Mouse (Mus musculus) midbrain, embryonic 11.5 days (tissue): Measurements from ENCODE around the gene Ccdc80. TPM values are rescaled to one million over a fixed set of nuclear protein-coding genes. Genes with fewer than 3 reads are reported as not detected.

Experiments used
- ATAC-seq: fragments of 200-750 bp; cut with Nextera tagmentation; 2 replicates; pipeline ENCODE4 v1.8.0; 2017; ENCODE audit warnings: moderate TSS enrichment, moderate library complexity; ENCODE audit not compliant: low FRiP score
- DNase-seq: peaks from one replicate; pipeline ENCODE4 v3.0.0; 2015; ENCODE audit warnings: low spot score; ENCODE audit errors: missing footprints
- H3K27ac ChIP-seq: fragments of 300-500 bp; sonication (generic); 2 replicates; pipeline ENCODE4 v1.5.1; 2014; ENCODE audit warnings: low read depth, low read length
- H3K27me3 ChIP-seq: fragments of 300-500 bp; sonication (generic); 2 replicates; pipeline ENCODE4 v1.6.1; 2014; ENCODE audit warnings: mild to moderate bottlenecking, low read length, moderate library complexity, mixed read lengths; ENCODE audit not compliant: control insufficient read depth, insufficient read depth
- H3K36me3 ChIP-seq: fragments of 300-500 bp; sonication (generic); 2 replicates; pipeline ENCODE4 v1.6.1; 2014; ENCODE audit warnings: mild to moderate bottlenecking, low read length, moderate library complexity, mixed read lengths; ENCODE audit not compliant: control insufficient read depth, insufficient read depth
- H3K4me1 ChIP-seq: fragments of 300-500 bp; sonication (generic); 2 replicates; pipeline ENCODE4 v1.6.1; 2014; ENCODE audit warnings: low read length; ENCODE audit not compliant: control insufficient read depth, insufficient read depth
- H3K4me2 ChIP-seq: fragments of 300-500 bp; sonication (generic); 2 replicates; pipeline ENCODE4 v1.6.1; 2014; ENCODE audit warnings: mild to moderate bottlenecking, moderate library complexity
- H3K4me3 ChIP-seq: fragments of 300-500 bp; sonication (generic); 2 replicates; pipeline ENCODE4 v1.5.1; 2014; ENCODE audit warnings: low read depth, low read length
- H3K9ac ChIP-seq: fragments of 300-500 bp; sonication (generic); 2 replicates; pipeline ENCODE4 v1.6.1; 2014; ENCODE audit warnings: low read length
- H3K9me3 ChIP-seq: fragments of 300-500 bp; sonication (generic); 2 replicates; pipeline ENCODE4 v1.6.1; 2016; ENCODE audit warnings: low read length; ENCODE audit not compliant: control insufficient read depth
- WGBS: fragments of 180-500 bp; shearing (Covaris S2); extraction: QIAGEN DNeasy Blood & Tissue Kit; methylation state at CpG from one replicate; pipeline ENCODE4 v1.1.7; 2014; 5-methylcytosine and 5-hydroxymethylcytosine counted together
- polyA plus RNA-seq: library from polyadenylated mRNA; unstranded; fragments of >200 nt; fragmentation: Nextera tagmentation; extraction: Ambion mirVana; gene quantifications from 2 replicates; pipeline ENCODE4 v1.2.1, GENCODE M21; 2014

Ccdc80 gene
- 27.1 and 27.4 TPM in 2 replicates for polyA plus RNA-seq

GRCm38 (mm10) chr16:45093137-45093731 lies at the start of gene Ccdc80:
Gene Ccdc80 (plus strand): TSS chr16:45093402.
- H3K9ac ChIP-seq: peak within 1 kb of the TSS; percentile 60
- 38% methylated on average over 6 of the region's 6 CpGs for WGBS
- ATAC-seq (no peak), DNase-seq (peak; percentile 87)
- H3K4me1 ChIP-seq: peaks cover 5% of the 10 kb centered on the region; the same call in 1 of the 2 replicates
- H3K4me3 ChIP-seq: peak within 1 kb of the TSS; percentile 18; the same call in 1 of the 2 replicates
- H3K27me3 ChIP-seq: no peaks in the 10 kb centered on the region
- no peaks in the 10 kb centered on the region for H3K9me3 ChIP-seq
- peak within 1 kb of the TSS; percentile 40 for H3K4me2 ChIP-seq
- no peaks in the 10 kb centered on the region for H3K36me3 ChIP-seq
- H3K27ac ChIP-seq: no peak within 1 kb of the TSS

- ATAC-seq (no peak), DNase-seq (no peak)
- Histone ChIP-seq H3K4me1 (no peaks in the 10 kb centered on the region), H3K4me2 (no peak overlapping the region), H3K27ac (no peak overlapping the region), H3K4me3 (no peak overlapping the region), H3K9me3 (no peaks in the 10 kb centered on the region), H3K9ac (no peak overlapping the region), H3K36me3 (no peaks in the 10 kb centered on the region), H3K27me3 (no peaks in the 10 kb centered on the region)
- whole genome bisulfite sequencing: 68% methylated on average over 3 of the region's 3 CpGs
Observed at GRCm38 (mm10) chr16:45044844-45045243, 48.4 kb upstream of the Ccdc80 start.

- no peaks in the 10 kb centered on the region for H3K27me3 ChIP-seq
- no peaks in the 10 kb centered on the region for H3K36me3 ChIP-seq
- WGBS: 94% methylated on average over 7 of the region's 7 CpGs
- no peaks in the 10 kb centered on the region for H3K9me3 ChIP-seq
- H3K4me2 ChIP-seq: no peak overlapping the region
- no peak overlapping the region for H3K9ac ChIP-seq
- ATAC-seq (no peak), DNase-seq (no peak)
- H3K4me1 ChIP-seq: no peaks in the 10 kb centered on the region
- H3K4me3 ChIP-seq: no peak overlapping the region
- H3K27ac ChIP-seq: no peak overlapping the region
Observed at GRCm38 (mm10) chr16:45057222-45057621, 36.0 kb upstream of the Ccdc80 start.

- WGBS: 86% methylated on average over 4 of the region's 4 CpGs
- Histone ChIP-seq H3K9me3 (no peaks in the 10 kb centered on the region), H3K4me3 (no peak overlapping the region), H3K9ac (no peak overlapping the region), H3K27ac (no peak overlapping the region), H3K4me2 (no peak overlapping the region), H3K4me1 (no peaks in the 10 kb centered on the region), H3K27me3 (no peaks in the 10 kb centered on the region), H3K36me3 (no peaks in the 10 kb centered on the region)
- no peak for DNase-seq
- ATAC-seq: no peak
Observed at GRCm38 (mm10) chr16:45057922-45058321, 35.3 kb upstream of the Ccdc80 start.

- no peaks in the 10 kb centered on the region for H3K4me1 ChIP-seq
- DNase-seq (no peak), ATAC-seq (no peak)
- no peak overlapping the region for H3K4me2 ChIP-seq
- 68% methylated on average over 3 of the region's 3 CpGs for WGBS
- no peak overlapping the region for H3K27ac ChIP-seq
- H3K9ac ChIP-seq: no peak overlapping the region
- H3K9me3 ChIP-seq: no peaks in the 10 kb centered on the region
- no peak overlapping the region for H3K4me3 ChIP-seq
- no peaks in the 10 kb centered on the region for H3K36me3 ChIP-seq
- no peaks in the 10 kb centered on the region for H3K27me3 ChIP-seq
Observed at GRCm38 (mm10) chr16:45061140-45061539, 32.1 kb upstream of the Ccdc80 start.

- Histone ChIP-seq H3K4me3 (no peak overlapping the region), H3K4me2 (no peak overlapping the region), H3K27me3 (no peaks in the 10 kb centered on the region), H3K9me3 (no peaks in the 10 kb centered on the region), H3K36me3 (no peaks in the 10 kb centered on the region), H3K4me1 (no peaks in the 10 kb centered on the region), H3K9ac (no peak overlapping the region), H3K27ac (no peak overlapping the region)
- WGBS: 83% methylated on average over 8 of the region's 8 CpGs
- ATAC-seq (no peak), DNase-seq (no peak)
Observed at GRCm38 (mm10) chr16:45070383-45071083, 22.7 kb upstream of the Ccdc80 start.

- no peak for ATAC-seq
- no peaks in the 10 kb centered on the region for H3K27me3 ChIP-seq
- 78% methylated on average over 2 of the region's 2 CpGs for WGBS
Observed at GRCm38 (mm10) chr16:45071424-45071823, 21.8 kb upstream of the Ccdc80 start.

GRCm38 (mm10) chr16:45077517-45078080 lies 15.6 kb upstream of the Ccdc80 start:
- no peak for DNase-seq
- Histone ChIP-seq H3K9ac (no peak overlapping the region), H3K9me3 (no peaks in the 10 kb centered on the region), H3K36me3 (no peaks in the 10 kb centered on the region), H3K4me2 (no peak overlapping the region), H3K27me3 (no peaks in the 10 kb centered on the region), H3K4me1 (no peaks in the 10 kb centered on the region), H3K27ac (no peak overlapping the region), H3K4me3 (no peak overlapping the region)
- no peak for ATAC-seq
- 84% methylated on average over 6 of the region's 6 CpGs for WGBS

More at GRCm38 (mm10) chr16:45071424-45071823, 21.8 kb upstream of the Ccdc80 start:
- no peak for DNase-seq
- Histone ChIP-seq H3K9me3 (no peaks in the 10 kb centered on the region), H3K9ac (no peak overlapping the region), H3K4me3 (no peak overlapping the region), H3K4me2 (no peak overlapping the region), H3K4me1 (no peaks in the 10 kb centered on the region), H3K27ac (no peak overlapping the region), H3K36me3 (no peaks in the 10 kb centered on the region)

- Histone ChIP-seq H3K27ac (no peak overlapping the region), H3K4me2 (no peak overlapping the region), H3K27me3 (no peaks in the 10 kb centered on the region), H3K4me1 (no peaks in the 10 kb centered on the region), H3K4me3 (no peak overlapping the region), H3K9me3 (no peaks in the 10 kb centered on the region), H3K36me3 (no peaks in the 10 kb centered on the region), H3K9ac (no peak overlapping the region)
- ATAC-seq (no peak), DNase-seq (no peak)
- WGBS: 72% methylated on average over 2 of the region's 2 CpGs
Observed at GRCm38 (mm10) chr16:45079322-45079721, 13.9 kb upstream of the Ccdc80 start.
